ENCODE assay signal across 9 mouse cellular contexts in genomic region chr10:7867666-7868030, GRCm38 (mm10). TPM values are rescaled to one million over a fixed set of nuclear protein-coding genes. Genes with fewer than 3 reads are reported as not detected.
DNase-seq lines count a peak whose midpoint lies in the region; ATAC-seq lines count a peak whose summit lies in the region.
"Had no signal": no experiment of that assay in that cellular context is flagged by ENCODE, and none has a peak within 500 bp of the region (broad histone marks: within the 10 kb centered on the region; RNA-seq: fewer than 3 reads in every experiment).

No protein-coding gene starts in this region.

- no peak for ATAC-seq in heart, embryonic 15.5 days (replicated peaks; ENCODE audit: insufficient number of reproducible peaks, insufficient read depth, low FRiP score, low read depth)
- no peak for ATAC-seq in embryonic facial prominence, embryonic 12.5 days (ENCODE audit: insufficient number of reproducible peaks, insufficient read depth, low FRiP score, low TSS enrichment)
- peak; percentile 38; the same call in 1 of the 2 replicates for ATAC-seq in hindbrain, embryonic 16.5 days
- peak; percentile 15; the same call in 1 of the 2 replicates for ATAC-seq in midbrain, embryonic 14.5 days (ENCODE audit: low FRiP score, low TSS enrichment)

- peaks cover 17% of the 10 kb centered on the region for H3K4me1 ChIP-seq in heart, embryonic 15.5 days (replicated peaks)
- H3K4me1 ChIP-seq in embryonic facial prominence, embryonic 12.5 days: 0 out of 2 replicates have a peak, but pooled peaks cover 7% of the 10 kb centered on the region
- peaks cover 6% of the 10 kb centered on the region for H3K4me1 ChIP-seq in hindbrain, embryonic 16.5 days (ENCODE audit: control insufficient read depth, insufficient read depth, low read depth, low read length)
- no peaks in the 10 kb centered on the region for H3K4me1 ChIP-seq in midbrain, embryonic 14.5 days (ENCODE audit: control insufficient read depth, insufficient read depth, low read length)

- H3K4me2 ChIP-seq in heart, embryonic 15.5 days: peak overlapping the region; percentile 85
- peak overlapping the region; percentile 60 for H3K4me2 ChIP-seq in embryonic facial prominence, embryonic 12.5 days (replicated peaks)
- peak overlapping the region; percentile 74 for H3K4me2 ChIP-seq in hindbrain, embryonic 16.5 days (ENCODE audit: low read length)
- H3K4me2 ChIP-seq in midbrain, embryonic 14.5 days (ENCODE audit: low read length): peak overlapping the region; percentile 73

- 18% methylated on average over 21 of the region's 21 CpGs for WGBS in heart, embryonic 15.5 days
- 20% methylated on average over 21 of the region's 21 CpGs for WGBS in embryonic facial prominence, embryonic 12.5 days
- WGBS in hindbrain, embryonic 16.5 days: 17% methylated on average over 20 of the region's 21 CpGs
- WGBS in midbrain, embryonic 14.5 days: 22% methylated on average over 21 of the region's 21 CpGs

- no peak overlapping the region for H3K27ac ChIP-seq in heart, embryonic 15.5 days
- no peak overlapping the region for H3K27ac ChIP-seq in embryonic facial prominence, embryonic 12.5 days
- H3K27ac ChIP-seq in hindbrain, embryonic 16.5 days (ENCODE audit: low read depth, low read length): no peak overlapping the region
- no peak overlapping the region for H3K27ac ChIP-seq in midbrain, embryonic 14.5 days (replicated peaks; ENCODE audit: low read depth, low read length)

- H3K27me3 ChIP-seq in heart, embryonic 15.5 days: peaks cover 24% of the 10 kb centered on the region
- peaks cover 23% of the 10 kb centered on the region for H3K27me3 ChIP-seq in embryonic facial prominence, embryonic 12.5 days
- H3K27me3 ChIP-seq in hindbrain, embryonic 16.5 days (replicated peaks; ENCODE audit: control insufficient read depth, insufficient read depth, low read length): peaks cover 6% of the 10 kb centered on the region
- H3K27me3 ChIP-seq in midbrain, embryonic 14.5 days (ENCODE audit: control insufficient read depth, insufficient read depth, low read length): 0 out of 2 replicates have a peak, but pooled peaks cover 12% of the 10 kb centered on the region

- intact Hi-C loops in gastrocnemius, postnatal 14 days (cut with DNase I; ENCODE audit: low total_unique reads): no loop called here

- no peak for DNase-seq in heart, adult 11 months
- no peak for DNase-seq in midbrain, embryonic 14.5 days
- no peak for DNase-seq in thymus, adult 18-20 months
- DNase-seq in cerebellum, postnatal 4 days (ENCODE audit: low spot score in 2 of 2): no peak
- DNase-seq in gastrocnemius, postnatal 14 days: no peak
- DNase-seq: lung, adult 18-20 months had no signal

- no peaks in the 10 kb centered on the region for H3K36me3 ChIP-seq in heart, embryonic 15.5 days
- no peaks in the 10 kb centered on the region for H3K36me3 ChIP-seq in embryonic facial prominence, embryonic 12.5 days
- H3K36me3 ChIP-seq in hindbrain, embryonic 16.5 days (ENCODE audit: control insufficient read depth, insufficient read depth, low read length): no peaks in the 10 kb centered on the region
- H3K36me3 ChIP-seq in midbrain, embryonic 14.5 days (ENCODE audit: control insufficient read depth, insufficient read depth, low read length): no peaks in the 10 kb centered on the region

- H3K9me3 ChIP-seq in heart, embryonic 15.5 days (replicated peaks): no peaks in the 10 kb centered on the region
- no peaks in the 10 kb centered on the region for H3K9me3 ChIP-seq in embryonic facial prominence, embryonic 12.5 days
- H3K9me3 ChIP-seq in hindbrain, embryonic 16.5 days (ENCODE audit: control insufficient read depth, low read length): no peaks in the 10 kb centered on the region
- no peaks in the 10 kb centered on the region for H3K9me3 ChIP-seq in midbrain, embryonic 14.5 days (ENCODE audit: control insufficient read depth, low read length)

- H3K9ac ChIP-seq in heart, embryonic 15.5 days: peak overlapping the region; percentile 35; the same call in 1 of the 2 replicates
- H3K9ac ChIP-seq in embryonic facial prominence, embryonic 12.5 days: peak overlapping the region; percentile 41
- peak overlapping the region; percentile 66 for H3K9ac ChIP-seq in hindbrain, embryonic 16.5 days (ENCODE audit: low read depth, low read length)
- H3K9ac ChIP-seq in midbrain, embryonic 14.5 days (replicated peaks; ENCODE audit: low read length): peak overlapping the region; percentile 57

- peak overlapping the region; percentile 50 for H3K4me3 ChIP-seq in heart, embryonic 15.5 days
- H3K4me3 ChIP-seq in embryonic facial prominence, embryonic 12.5 days: peak overlapping the region; percentile 35
- H3K4me3 ChIP-seq in hindbrain, embryonic 16.5 days (ENCODE audit: low read length): peak overlapping the region; percentile 42
- H3K4me3 ChIP-seq in midbrain, embryonic 14.5 days (replicated peaks; ENCODE audit: low read depth, low read length): peak overlapping the region; percentile 39

RNA-seq across cellular contexts. Expression of gene Zc3h12d, which starts 35.4 kb away (rescaled TPM):
- polyA plus RNA-seq in heart, embryonic 15.5 days (2015; fragmentation: Nextera tagmentation; extraction: Ambion mirVana): 0.20 and 0.36 TPM in 2 replicates
- 0.05 and 0.10 TPM in 2 replicates for polyA plus RNA-seq in embryonic facial prominence, embryonic 12.5 days (2016; fragmentation: Nextera tagmentation; extraction: Ambion mirVana)
- polyA plus RNA-seq in hindbrain, embryonic 16.5 days (2015; fragmentation: Nextera tagmentation; extraction: Ambion mirVana): 0.15 and 0.21 TPM in 2 replicates
- 0.13 TPM in 2 replicates for polyA plus RNA-seq in midbrain, embryonic 14.5 days (2014; fragmentation: Nextera tagmentation; extraction: Ambion mirVana)
- not detected for total RNA-seq in gastrocnemius, postnatal 14 days (2021)

Comparison
In these comparisons a context has a peak if more than half of its experiments do, and no peak if none do; other contexts are left out.
1. ATAC-seq: peak in hindbrain, embryonic 16.5 days (single experiment) and midbrain, embryonic 14.5 days (single experiment); none in heart, embryonic 15.5 days (single experiment) and embryonic facial prominence, embryonic 12.5 days (single experiment).
2. Peak in every context shown above with its lines, with median percentiles within 50 percentile points of each other: H3K4me2 ChIP-seq, H3K4me3 ChIP-seq and H3K9ac ChIP-seq.